Mouse (Mus musculus): ENCODE results near the gene Klhl8. TPM values are rescaled to one million over a fixed set of nuclear protein-coding genes. Genes with fewer than 3 reads are reported as not detected.

Klhl8 gene
- polyA plus RNA-seq, 1 experiment from 2014 or later = 8.5 TPM

DNA sequence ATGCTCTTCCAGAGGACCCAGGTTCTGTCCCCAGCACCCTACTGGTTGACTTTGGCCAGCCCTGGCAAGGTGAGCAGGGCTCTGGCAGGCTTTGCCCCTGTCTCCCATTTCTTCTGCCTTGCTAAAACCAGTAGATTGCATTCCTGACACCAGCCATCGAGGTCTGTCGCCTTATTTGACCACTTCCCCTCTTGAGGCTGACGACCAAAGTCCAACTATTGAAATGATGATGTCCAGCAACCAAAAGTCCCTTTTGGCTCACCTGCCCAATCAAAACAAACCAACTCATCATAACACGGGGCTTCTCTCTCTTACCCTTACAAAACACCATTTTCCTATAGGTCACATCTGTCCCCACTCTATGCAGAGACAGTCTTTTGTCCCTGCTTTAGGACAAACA, 2.1 kb upstream of the Klhl8 start:
- H3K4me2 ChIP-seq (replicated peaks) = no peak overlapping the region
- H3K9ac ChIP-seq = no peak overlapping the region
- H3K4me1 ChIP-seq (replicated peaks) = no peaks in the 10 kb centered on the region
- no peak overlapping the region for H3K27ac ChIP-seq
- H3K9me3 ChIP-seq = no peaks in the 10 kb centered on the region
- ATAC-seq = no peak
- WGBS = 54% methylated on average over 4 of the region's 4 CpGs
- H3K27me3 ChIP-seq (replicated peaks) = no peaks in the 10 kb centered on the region; the same call in 1 of the 2 replicates
- H3K36me3 ChIP-seq = no peaks in the 10 kb centered on the region
- no peak overlapping the region for H3K4me3 ChIP-seq (replicated peaks)

DNA sequence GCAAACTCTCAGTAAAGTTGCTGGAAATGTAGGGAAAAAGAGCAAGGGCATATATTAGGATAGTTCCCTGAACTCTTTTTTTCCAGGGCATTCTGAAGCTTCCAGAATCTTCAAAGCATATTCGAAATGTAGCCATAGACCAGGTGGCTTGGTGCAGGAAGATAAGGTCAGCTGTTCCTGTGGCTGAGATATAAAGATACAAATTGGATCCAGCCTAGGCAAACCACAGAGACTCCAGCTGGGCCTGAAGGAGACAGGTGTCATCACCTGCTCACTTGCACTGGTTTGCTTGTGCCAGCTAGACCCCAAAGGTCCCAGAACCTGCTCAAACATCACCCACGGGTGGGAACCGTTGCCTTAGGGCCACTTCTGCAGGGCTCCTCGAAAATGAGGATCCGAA, 496 bp upstream of the Klhl8 start:
- H3K4me3 ChIP-seq (replicated peaks) = peak overlapping the region; percentile 88; the same call in 1 of the 2 replicates
- ATAC-seq = 0 out of 2 replicates have a peak, but pooled peaks have one; percentile 5

DNA sequence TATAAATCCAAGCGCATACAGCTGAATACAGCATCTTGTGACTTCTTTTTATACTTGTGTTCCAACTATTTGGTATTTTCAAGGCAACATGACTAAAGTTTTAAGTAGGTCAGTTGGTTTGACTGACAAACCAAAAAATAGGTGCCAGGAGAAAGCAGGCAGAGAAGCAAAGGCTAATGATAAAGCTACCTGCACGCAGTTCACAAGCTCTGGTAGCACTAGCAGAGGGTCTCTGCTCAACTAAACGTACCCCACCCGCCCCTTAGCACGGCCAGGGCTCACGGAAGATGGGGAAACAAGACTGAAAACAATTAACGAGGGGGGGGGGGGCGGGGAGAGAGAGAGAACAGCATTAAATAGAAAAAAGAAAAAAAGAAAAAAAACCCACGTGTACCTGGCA, 903 bp downstream of the Klhl8 start:
- Histone ChIP-seq H3K27ac (no peak overlapping the region), H3K4me3 (replicated peaks) (peak overlapping the region; percentile 88), H3K4me1 (replicated peaks) (no peaks in the 10 kb centered on the region), H3K4me2 (replicated peaks) (peak overlapping the region; percentile 91), H3K9me3 (no peaks in the 10 kb centered on the region), H3K36me3 (no peaks in the 10 kb centered on the region), H3K27me3 (replicated peaks) (no peaks in the 10 kb centered on the region; the same call in 1 of the 2 replicates), H3K9ac (no peak overlapping the region)
- 16% methylated on average over 9 of the region's 9 CpGs for WGBS
- ATAC-seq = no peak

More for the DNA sequence above, 496 bp upstream of the Klhl8 start:
- Histone ChIP-seq H3K27me3 (replicated peaks) (no peaks in the 10 kb centered on the region; the same call in 1 of the 2 replicates), H3K9ac (no peak overlapping the region), H3K36me3 (no peaks in the 10 kb centered on the region), H3K9me3 (no peaks in the 10 kb centered on the region), H3K4me2 (replicated peaks) (peak overlapping the region; percentile 91), H3K4me1 (replicated peaks) (no peaks in the 10 kb centered on the region), H3K27ac (no peak overlapping the region)
- 78% methylated on average over 5 of the region's 5 CpGs for WGBS

DNA sequence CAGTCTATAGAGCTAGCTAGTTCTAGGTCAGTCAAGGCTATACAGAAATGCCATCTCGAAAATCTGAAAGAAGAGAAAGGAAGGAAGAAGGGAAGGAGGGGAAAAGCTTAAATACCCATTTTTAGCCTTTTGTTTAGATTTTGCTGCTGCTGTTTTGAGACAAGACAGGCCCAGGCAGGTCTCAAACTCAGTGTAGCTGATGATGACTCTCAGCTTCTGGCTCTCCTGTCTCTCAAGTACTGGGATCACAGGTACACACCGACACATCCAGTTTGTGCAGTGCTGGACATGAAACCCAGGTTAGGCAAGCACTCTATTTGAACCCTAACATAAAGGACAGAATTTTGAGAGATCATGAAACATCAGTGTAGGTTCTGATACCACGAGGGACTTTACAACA, 1.6 kb downstream of the Klhl8 start:
- 68% methylated on average over 3 of the region's 3 CpGs for WGBS
- H3K9me3 ChIP-seq = no peaks in the 10 kb centered on the region

DNA sequence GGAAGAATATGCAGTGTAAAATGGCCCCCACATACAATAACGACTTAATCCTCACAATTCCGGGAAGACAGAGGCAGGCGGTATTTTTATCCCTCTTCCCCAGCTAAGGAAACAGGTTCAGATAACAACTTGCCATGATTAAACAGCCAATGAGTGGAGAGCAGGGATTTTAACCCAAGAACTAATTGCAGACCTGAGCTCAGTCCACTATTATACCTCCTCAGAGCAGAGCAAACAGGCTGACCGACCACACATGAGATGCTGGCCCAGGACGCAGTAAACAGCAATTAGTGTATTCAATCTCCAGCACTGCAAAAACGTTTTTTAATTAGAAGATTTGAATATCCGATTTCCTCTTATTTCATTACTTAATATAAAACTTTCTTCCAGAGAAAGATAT, 2.2 kb downstream of the Klhl8 start:
- H3K4me3 ChIP-seq (replicated peaks) = no peak overlapping the region
- no peaks in the 10 kb centered on the region; the same call in 1 of the 2 replicates for H3K27me3 ChIP-seq (replicated peaks)
- WGBS = 66% methylated on average over 7 of the region's 7 CpGs
- H3K27ac ChIP-seq = no peak overlapping the region
- no peaks in the 10 kb centered on the region for H3K9me3 ChIP-seq
- H3K4me1 ChIP-seq (replicated peaks) = no peaks in the 10 kb centered on the region
- no peak for ATAC-seq
- H3K36me3 ChIP-seq = no peaks in the 10 kb centered on the region
- H3K4me2 ChIP-seq (replicated peaks) = no peak overlapping the region
- H3K9ac ChIP-seq = no peak overlapping the region

More for the DNA sequence above, 1.6 kb downstream of the Klhl8 start:
- Histone ChIP-seq H3K4me2 (replicated peaks) (no peak overlapping the region), H3K9ac (no peak overlapping the region), H3K27ac (no peak overlapping the region), H3K4me3 (replicated peaks) (no peak overlapping the region), H3K4me1 (replicated peaks) (no peaks in the 10 kb centered on the region), H3K27me3 (replicated peaks) (no peaks in the 10 kb centered on the region; the same call in 1 of the 2 replicates), H3K36me3 (no peaks in the 10 kb centered on the region)
- no peak for ATAC-seq

DNA sequence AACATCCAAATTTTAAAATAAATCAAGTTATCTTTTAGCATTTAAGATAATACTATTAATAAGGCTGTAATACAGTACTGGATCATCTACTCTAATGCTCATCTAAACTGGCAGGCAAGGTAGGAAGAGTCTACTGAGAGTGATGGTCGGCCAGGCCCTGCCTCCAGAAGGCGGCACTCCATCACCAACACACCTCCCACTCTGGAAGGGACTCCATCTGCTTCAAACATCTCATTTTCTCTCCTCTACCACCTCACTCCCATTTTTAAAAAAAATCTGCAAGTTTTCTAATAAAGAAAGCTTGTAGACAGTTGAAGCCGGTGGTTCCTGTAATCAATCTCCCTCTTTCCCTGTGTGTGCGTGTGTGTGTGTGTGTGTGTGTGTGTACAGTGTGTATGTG, 3.2 kb downstream of the Klhl8 start:
- ATAC-seq = no peak
- 84% methylated on average over 4 of the region's 4 CpGs for WGBS
- no peak overlapping the region for H3K9ac ChIP-seq
- H3K27ac ChIP-seq = no peak overlapping the region
- H3K4me1 ChIP-seq (replicated peaks) = no peaks in the 10 kb centered on the region
- no peaks in the 10 kb centered on the region for H3K36me3 ChIP-seq
- no peak overlapping the region for H3K4me3 ChIP-seq (replicated peaks)
- no peak overlapping the region for H3K4me2 ChIP-seq (replicated peaks)
- no peaks in the 10 kb centered on the region for H3K27me3 ChIP-seq (replicated peaks)
- H3K9me3 ChIP-seq = no peaks in the 10 kb centered on the region

DNA sequence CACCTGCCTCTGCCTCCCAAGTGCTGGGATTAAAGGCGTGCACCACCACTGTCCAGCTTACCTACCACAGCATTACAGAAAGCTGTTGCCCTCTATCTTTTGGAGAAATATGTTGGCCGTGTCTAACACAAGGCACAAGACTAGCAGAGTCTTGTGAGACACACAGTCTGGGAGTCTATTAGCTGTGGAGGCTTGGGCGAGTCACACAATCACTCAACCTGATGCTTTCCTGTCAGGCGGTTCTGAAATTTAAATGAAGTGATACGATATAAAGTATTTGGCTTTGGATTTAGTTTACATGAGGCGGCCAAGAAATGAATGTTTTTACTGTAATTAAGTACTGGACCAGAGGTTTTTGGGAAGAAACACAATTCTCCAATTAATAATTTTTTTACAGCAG, 4.9 kb downstream of the Klhl8 start:
- Histone ChIP-seq H3K9me3 (no peaks in the 10 kb centered on the region), H3K9ac (no peak overlapping the region), H3K27ac (no peak overlapping the region), H3K4me1 (replicated peaks) (no peaks in the 10 kb centered on the region), H3K27me3 (replicated peaks) (no peaks in the 10 kb centered on the region), H3K4me2 (replicated peaks) (no peak overlapping the region), H3K4me3 (replicated peaks) (no peak overlapping the region), H3K36me3 (no peaks in the 10 kb centered on the region)
- WGBS = 88% methylated on average over 6 of the region's 6 CpGs
- no peak for ATAC-seq

DNA sequence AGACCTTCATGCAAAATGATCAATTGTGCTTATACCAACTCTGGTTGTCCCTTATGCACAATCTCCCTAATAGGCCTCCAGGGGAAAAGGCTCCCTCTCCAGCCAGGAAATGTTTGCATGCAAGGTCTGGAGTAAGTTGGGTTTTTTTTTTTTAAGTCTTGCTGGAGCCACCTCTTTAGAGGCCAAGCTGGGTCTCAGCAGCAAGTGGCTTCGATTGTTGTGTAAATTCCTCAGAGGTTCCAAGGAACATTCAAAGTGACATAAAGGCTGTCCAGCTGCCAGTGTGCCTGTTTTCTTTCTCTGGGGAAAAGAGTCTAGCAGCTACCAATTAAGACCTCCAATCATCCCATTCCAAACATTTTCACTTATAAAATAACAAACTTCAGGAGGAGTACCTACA, 12.7 kb downstream of the Klhl8 start:
- H3K27me3 ChIP-seq (replicated peaks) = no peaks in the 10 kb centered on the region
- ATAC-seq = no peak
- no peak overlapping the region for H3K27ac ChIP-seq
- no peaks in the 10 kb centered on the region for H3K4me1 ChIP-seq (replicated peaks)
- H3K9me3 ChIP-seq = no peaks in the 10 kb centered on the region
- 30% methylated on average over 1 of the region's 1 CpGs for WGBS
- H3K9ac ChIP-seq = no peak overlapping the region
- H3K4me2 ChIP-seq (replicated peaks) = no peak overlapping the region
- H3K36me3 ChIP-seq = no peaks in the 10 kb centered on the region
- no peak overlapping the region for H3K4me3 ChIP-seq (replicated peaks)

DNA sequence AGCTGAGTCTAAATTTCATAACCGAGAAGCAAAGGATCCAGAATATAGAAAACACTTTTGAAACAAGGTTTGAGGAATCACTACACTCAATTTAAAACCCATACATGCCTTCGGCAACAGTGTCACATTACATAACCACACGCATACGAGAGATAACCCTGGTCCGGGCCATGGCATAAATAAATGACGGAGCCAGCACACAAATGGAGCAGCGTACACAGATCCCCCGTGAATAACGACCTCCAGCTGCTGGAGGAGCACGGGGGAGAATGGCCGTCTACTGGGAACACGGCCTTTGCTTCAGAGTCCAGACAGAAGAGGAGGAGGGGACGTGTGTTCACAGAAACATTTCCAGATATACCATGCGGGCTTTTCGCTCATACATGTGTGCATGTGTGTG, 21.3 kb downstream of the Klhl8 start:
- no peak for ATAC-seq
- Histone ChIP-seq H3K4me2 (replicated peaks) (no peak overlapping the region), H3K27me3 (replicated peaks) (no peaks in the 10 kb centered on the region), H3K9me3 (no peaks in the 10 kb centered on the region), H3K27ac (no peak overlapping the region), H3K4me1 (replicated peaks) (no peaks in the 10 kb centered on the region), H3K36me3 (no peaks in the 10 kb centered on the region), H3K4me3 (replicated peaks) (no peak overlapping the region), H3K9ac (no peak overlapping the region)
- 57% methylated on average over 15 of the region's 15 CpGs for WGBS

DNA sequence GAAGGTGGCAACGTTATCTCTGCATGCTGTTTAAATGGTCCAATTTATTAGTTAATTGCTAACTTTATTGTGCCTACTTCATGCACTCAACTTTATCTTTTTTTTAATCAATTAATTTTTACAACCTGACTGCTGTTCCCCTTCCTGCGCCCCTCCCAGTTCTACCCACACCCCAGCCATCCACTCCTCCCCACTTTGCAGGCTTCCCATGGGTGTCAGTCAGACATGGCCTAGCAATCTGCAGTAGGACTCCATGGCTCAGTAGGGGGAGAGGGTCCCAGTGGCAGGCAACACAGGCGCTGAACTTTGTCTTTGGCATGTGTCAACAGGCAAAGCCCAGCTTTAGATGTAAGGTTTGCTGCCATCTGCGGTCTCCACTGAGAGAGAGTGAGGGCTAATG, 47.3 kb downstream of the Klhl8 start:
- no peak overlapping the region for H3K27ac ChIP-seq
- no peaks in the 10 kb centered on the region for H3K4me1 ChIP-seq (replicated peaks)
- H3K27me3 ChIP-seq (replicated peaks) = no peaks in the 10 kb centered on the region
- H3K9ac ChIP-seq = no peak overlapping the region
- H3K9me3 ChIP-seq = no peaks in the 10 kb centered on the region
- WGBS = 74% methylated on average over 4 of the region's 4 CpGs
- no peak overlapping the region for H3K4me3 ChIP-seq (replicated peaks)
- ATAC-seq = peak; percentile 53; the same call in 1 of the 2 replicates
- no peaks in the 10 kb centered on the region for H3K36me3 ChIP-seq
- H3K4me2 ChIP-seq (replicated peaks) = no peak overlapping the region

DNA sequence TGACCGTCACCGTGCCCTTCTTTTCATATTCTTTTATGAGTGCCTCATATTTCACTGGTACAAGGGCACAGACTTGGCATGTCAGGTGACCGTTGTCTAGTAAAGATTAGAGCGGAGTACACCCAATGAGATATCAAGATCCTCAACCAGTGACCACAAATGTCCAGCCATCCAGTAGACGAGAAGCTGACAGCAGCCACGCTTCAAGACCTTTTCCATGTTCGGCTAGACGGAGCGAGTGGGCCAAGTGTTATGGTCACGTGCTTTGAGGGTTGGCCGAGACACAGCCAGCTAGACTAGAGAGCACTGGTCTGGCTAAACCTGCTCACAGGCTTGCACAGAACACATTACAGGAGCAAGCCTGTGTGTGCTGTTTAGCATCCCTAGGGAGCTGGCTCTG, 50.4 kb downstream of the Klhl8 start:
- no peaks in the 10 kb centered on the region for H3K4me1 ChIP-seq (replicated peaks)
- no peak overlapping the region for H3K27ac ChIP-seq
- WGBS = 94% methylated on average over 11 of the region's 11 CpGs

DNA sequence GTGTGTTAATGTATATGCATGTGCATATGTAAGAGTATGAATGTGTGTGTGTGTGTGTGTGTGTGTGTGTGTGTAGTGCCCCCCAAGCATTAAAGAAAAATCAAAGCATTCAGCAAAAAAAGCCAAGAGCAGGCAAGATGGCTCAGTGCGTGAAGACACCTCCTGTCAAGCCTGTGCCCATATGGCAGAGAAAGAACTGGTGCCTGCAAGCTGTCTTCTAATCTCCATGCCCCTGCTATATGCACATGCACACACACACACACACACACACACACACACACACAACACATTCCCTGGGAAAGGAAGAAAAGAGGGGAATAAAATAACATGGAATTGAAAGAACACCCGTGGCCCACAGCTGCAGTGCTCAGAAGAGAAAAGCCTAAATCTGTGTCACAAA, 53.9 kb downstream of the Klhl8 start:
- WGBS = 79% methylated on average over 2 of the region's 2 CpGs
- no peak overlapping the region for H3K9ac ChIP-seq

More for the DNA sequence above, 50.4 kb downstream of the Klhl8 start:
- H3K4me3 ChIP-seq (replicated peaks) = no peak overlapping the region
- H3K27me3 ChIP-seq (replicated peaks) = no peaks in the 10 kb centered on the region
- H3K9me3 ChIP-seq = no peaks in the 10 kb centered on the region
- ATAC-seq = no peak
- H3K36me3 ChIP-seq = no peaks in the 10 kb centered on the region
- no peak overlapping the region for H3K9ac ChIP-seq
- no peak overlapping the region for H3K4me2 ChIP-seq (replicated peaks)

DNA sequence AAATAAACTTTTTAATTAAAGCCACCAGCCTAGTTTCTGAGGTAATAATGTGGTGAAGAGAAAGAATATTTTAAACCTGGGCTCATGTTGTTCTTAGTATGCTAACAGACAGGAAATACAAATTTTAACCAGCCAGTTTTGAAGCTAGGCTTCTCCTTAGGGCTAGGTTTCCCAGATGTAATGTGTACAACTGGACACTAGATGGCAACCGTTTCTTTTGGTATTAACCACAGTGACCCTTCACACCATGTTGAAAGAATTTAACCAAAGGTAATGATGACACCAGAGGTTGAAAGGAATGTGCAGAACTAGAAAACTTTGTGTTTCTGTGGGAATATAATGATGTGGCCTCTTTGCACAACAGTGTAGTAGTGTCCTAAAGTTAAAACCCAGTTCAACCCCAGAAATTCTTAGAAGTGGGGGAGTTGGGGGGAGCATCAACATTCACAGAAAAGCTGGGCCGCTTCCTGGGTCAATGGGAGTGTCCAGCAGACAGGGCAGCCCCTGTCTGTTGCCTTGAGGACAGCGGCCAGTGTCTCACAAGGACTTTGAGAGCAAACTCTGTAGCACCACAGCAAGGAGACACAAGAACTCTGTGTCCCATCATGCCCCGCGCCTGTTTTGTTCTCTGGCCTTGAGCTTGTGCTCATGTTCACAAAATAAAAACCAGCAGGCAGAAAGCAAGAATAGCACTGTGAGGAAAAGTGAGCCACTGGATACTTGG, 54.6 kb downstream of the Klhl8 start:
- WGBS = 61% methylated on average over 5 of the region's 5 CpGs

More for the DNA sequence above, 53.9 kb downstream of the Klhl8 start:
- no peaks in the 10 kb centered on the region for H3K4me1 ChIP-seq (replicated peaks)
- no peaks in the 10 kb centered on the region; the same call in 1 of the 2 replicates for H3K36me3 ChIP-seq
- no peak overlapping the region for H3K4me2 ChIP-seq (replicated peaks)
- H3K27me3 ChIP-seq (replicated peaks) = no peaks in the 10 kb centered on the region
- no peaks in the 10 kb centered on the region for H3K9me3 ChIP-seq
- no peak for ATAC-seq
- H3K27ac ChIP-seq = no peak overlapping the region
- no peak overlapping the region for H3K4me3 ChIP-seq (replicated peaks)

More for the DNA sequence above, 54.6 kb downstream of the Klhl8 start:
- H3K4me2 ChIP-seq (replicated peaks) = no peak overlapping the region
- H3K27me3 ChIP-seq (replicated peaks) = no peaks in the 10 kb centered on the region
- no peak overlapping the region for H3K9ac ChIP-seq
- no peaks in the 10 kb centered on the region for H3K9me3 ChIP-seq
- H3K36me3 ChIP-seq = no peaks in the 10 kb centered on the region; the same call in 1 of the 2 replicates
- no peak overlapping the region for H3K4me3 ChIP-seq (replicated peaks)
- no peak overlapping the region for H3K27ac ChIP-seq
- no peaks in the 10 kb centered on the region for H3K4me1 ChIP-seq (replicated peaks)
- peak; percentile 80 for ATAC-seq
